ENCODE assay signal across 8 mouse cellular contexts in the genomic region with DNA sequence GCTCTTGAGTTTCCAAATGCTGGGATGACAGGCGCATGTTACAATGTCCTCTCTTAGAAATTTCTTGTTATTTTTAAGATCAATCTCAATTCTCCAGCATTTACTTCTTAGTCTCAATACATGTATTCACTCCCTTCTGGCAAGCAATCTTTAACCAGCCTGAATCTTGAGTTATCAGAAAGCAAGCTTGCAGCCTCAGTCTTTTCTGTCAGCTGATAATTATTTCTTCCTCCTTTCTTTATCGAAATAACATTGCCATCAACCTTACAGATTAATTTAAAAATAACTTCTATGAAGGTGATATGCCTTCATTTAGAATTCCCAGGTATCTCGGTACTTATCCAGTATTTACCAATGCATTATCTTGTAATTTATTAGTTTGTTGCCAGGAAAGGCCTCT. TPM values are rescaled to one million over a fixed set of nuclear protein-coding genes. Genes with fewer than 3 reads are reported as not detected.
DNase-seq lines count a peak whose midpoint lies in the region; ATAC-seq and TF ChIP-seq lines count a peak whose summit lies in the region.

No protein-coding gene starts in this region.

- no peaks in the 10 kb centered on the region; the same call in 1 of the 2 replicates for H3K4me1 ChIP-seq in forebrain, embryonic 11.5 days (replicated peaks; ENCODE audit: control insufficient read depth, insufficient read depth, low read length)
- peaks cover 8% of the 10 kb centered on the region for H3K4me1 ChIP-seq in limb, embryonic 12.5 days (replicated peaks)
- peaks cover 25% of the 10 kb centered on the region for H3K4me1 ChIP-seq in neural tube, embryonic 15.5 days

- H3K4me3 ChIP-seq in left cerebral cortex, adult 2 months: peak overlapping the region; percentile 96
- H3K4me3 ChIP-seq in forebrain, embryonic 11.5 days (ENCODE audit: low read depth, low read length): peak overlapping the region; percentile 96
- peak overlapping the region; percentile 96 for H3K4me3 ChIP-seq in limb, embryonic 12.5 days (replicated peaks)
- H3K4me3 ChIP-seq in neural tube, embryonic 15.5 days (replicated peaks): peak overlapping the region; percentile 98

- 80% methylated on average over 3 of the region's 3 CpGs for WGBS in forebrain, embryonic 11.5 days
- 73% methylated on average over 3 of the region's 3 CpGs for WGBS in limb, embryonic 12.5 days
- WGBS in neural tube, embryonic 15.5 days: 79% methylated on average over 3 of the region's 3 CpGs

- H3K9me3 ChIP-seq in forebrain, embryonic 11.5 days (ENCODE audit: control insufficient read depth, low read length): no peaks in the 10 kb centered on the region
- H3K9me3 ChIP-seq in limb, embryonic 12.5 days: no peaks in the 10 kb centered on the region
- H3K9me3 ChIP-seq in neural tube, embryonic 15.5 days (replicated peaks): no peaks in the 10 kb centered on the region

- ATAC-seq in forebrain, embryonic 11.5 days (replicated peaks; ENCODE audit: low FRiP score): no peak
- no peak for ATAC-seq in limb, embryonic 12.5 days (ENCODE audit: insufficient number of reproducible peaks, insufficient read depth, low FRiP score, low TSS enrichment, low read depth)
- ATAC-seq in neural tube, embryonic 15.5 days (ENCODE audit: low FRiP score): no peak

- peak overlapping the region; percentile 97 for H3K27ac ChIP-seq in left cerebral cortex, adult 2 months
- no peak overlapping the region for H3K27ac ChIP-seq in forebrain, embryonic 11.5 days (ENCODE audit: low read depth, low read length)
- no peak overlapping the region for H3K27ac ChIP-seq in limb, embryonic 12.5 days
- H3K27ac ChIP-seq in neural tube, embryonic 15.5 days (replicated peaks): no peak overlapping the region; the same call in 1 of the 2 replicates

- intact Hi-C loops in left cerebral cortex, adult 2 months (cut with DNase I): loop anchor here (2.0 kb wide), 1 partner anchor 94 kb away; no protein-coding TSS in a partner anchor

- no peaks in the 10 kb centered on the region for H3K27me3 ChIP-seq in forebrain, embryonic 11.5 days (ENCODE audit: control insufficient read depth, insufficient read depth, low read length)
- H3K27me3 ChIP-seq in limb, embryonic 12.5 days: no peaks in the 10 kb centered on the region
- no peaks in the 10 kb centered on the region for H3K27me3 ChIP-seq in neural tube, embryonic 15.5 days (replicated peaks)

- H3K36me3 ChIP-seq in forebrain, embryonic 11.5 days (ENCODE audit: control insufficient read depth, insufficient read depth, low read length): no peaks in the 10 kb centered on the region
- H3K36me3 ChIP-seq in limb, embryonic 12.5 days: no peaks in the 10 kb centered on the region
- H3K36me3 ChIP-seq in neural tube, embryonic 15.5 days: no peaks in the 10 kb centered on the region

- TF ChIP-seq CTCF in left cerebral cortex, adult 2 months (IDR thresholded peaks at IDR 0.05): no peak

- peak overlapping the region; percentile 96 for H3K9ac ChIP-seq in forebrain, embryonic 11.5 days (ENCODE audit: low read length)
- H3K9ac ChIP-seq in limb, embryonic 12.5 days (replicated peaks): no peak overlapping the region
- H3K9ac ChIP-seq in neural tube, embryonic 15.5 days (replicated peaks): no peak overlapping the region

- DNase-seq in left cerebral cortex, adult 2 months (ENCODE audit: extremely low spot score in 1 of 2, low spot score in 2 of 2): no peak
- DNase-seq in left cerebral cortex, adult 9 months (ENCODE audit: low spot score in 2 of 2): no peak
- no peak for DNase-seq in forebrain, embryonic 11.5 days (ENCODE audit: low spot score)
- no peak for DNase-seq in adrenal gland, adult 2 months
- DNase-seq in right cerebral cortex, postnatal 25 days: no peak
- no peak for DNase-seq in cerebellum, postnatal 25 days

- peak overlapping the region; percentile 55 for H3K4me2 ChIP-seq in forebrain, embryonic 11.5 days (ENCODE audit: low read depth, low read length, severe bottlenecking)
- H3K4me2 ChIP-seq in limb, embryonic 12.5 days: peak overlapping the region; percentile 69
- peak overlapping the region; percentile 70 for H3K4me2 ChIP-seq in neural tube, embryonic 15.5 days

RNA-seq across cellular contexts. Expression of gene Psme4, which starts 0.7 kb away (rescaled TPM):
- 10 to 100 TPM; 49.9 to 54.1 TPM for total RNA-seq in left cerebral cortex, adult 2 months (2021)
- polyA plus RNA-seq in forebrain, embryonic 11.5 days (2014; fragmentation: Nextera tagmentation; extraction: Ambion mirVana): 33.1 and 41.7 TPM in 2 replicates
- polyA plus RNA-seq in limb, embryonic 12.5 days (2016; fragmentation: Nextera tagmentation; extraction: Ambion mirVana): 31.2 and 33.1 TPM in 2 replicates
- 13.1 TPM in 2 replicates for polyA plus RNA-seq in neural tube, embryonic 15.5 days (2015; fragmentation: Nextera tagmentation; extraction: Ambion mirVana)
- 10 to 100 TPM; 52.1 to 65.0 TPM for total RNA-seq in adrenal gland, adult 2 months (2021)
- polyA plus RNA-seq in adrenal gland, adult 2 months (2012; rRNA removed): 3.2 and 3.7 TPM in 2 replicates
